Mouse (Mus musculus) c-Kit-positive CD71-positive TER-119-positive erythroid progenitor cells, embryonic 14.5 days (primary cell): ENCODE measurements around the gene Map3k4.
"Not testable (repeated sequence)": the region's sequence is repeated elsewhere in the genome, so short reads cannot be mapped to it uniquely, and the experiment has no call there.

Source experiments
- DNase-seq: peaks from one replicate; pipeline ENCODE4 v3.0.0-alpha.2; 2013; ENCODE audit warnings: low spot score

The Map3k4 gene

GRCm38 (mm10) chr17:12307251-12308135 lies 11.1 kb downstream of the Map3k4 start:
- DNase-seq = no peak

GRCm38 (mm10) chr17:12304658-12305057 lies 13.9 kb downstream of the Map3k4 start:
- DNase-seq = no peak

- DNase-seq = peak; percentile 16
Measured at GRCm38 (mm10) chr17:12300896-12301706, 17.5 kb downstream of the Map3k4 start.

- DNase-seq = no peak
Measured at GRCm38 (mm10) chr17:12300127-12300675, 18.4 kb downstream of the Map3k4 start.

GRCm38 (mm10) chr17:12299371-12299770 lies 19.2 kb downstream of the Map3k4 start:
- DNase-seq = no peak

GRCm38 (mm10) chr17:12297978-12298377 lies 20.6 kb downstream of the Map3k4 start:
- no peak for DNase-seq

- no peak for DNase-seq
Measured at GRCm38 (mm10) chr17:12297292-12297691, 21.3 kb downstream of the Map3k4 start.

GRCm38 (mm10) chr17:12295926-12296325 lies 22.7 kb downstream of the Map3k4 start:
- not testable (repeated sequence) for DNase-seq

GRCm38 (mm10) chr17:12294424-12294823 lies 24.2 kb downstream of the Map3k4 start:
- no peak for DNase-seq

- DNase-seq = no peak
Measured at GRCm38 (mm10) chr17:12293571-12293970, 25.0 kb downstream of the Map3k4 start.

- no peak for DNase-seq
Measured at GRCm38 (mm10) chr17:12292877-12293276, 25.7 kb downstream of the Map3k4 start.

- DNase-seq = no peak
Measured at GRCm38 (mm10) chr17:12292356-12292755, 26.2 kb downstream of the Map3k4 start.

- no peak for DNase-seq
Measured at GRCm38 (mm10) chr17:12291151-12291550, 27.4 kb downstream of the Map3k4 start.

- DNase-seq = no peak
Measured at GRCm38 (mm10) chr17:12290735-12291134, 27.9 kb downstream of the Map3k4 start.

GRCm38 (mm10) chr17:12289836-12290235 lies 28.8 kb downstream of the Map3k4 start:
- DNase-seq = not testable (repeated sequence)

- DNase-seq = no peak
Measured at GRCm38 (mm10) chr17:12288871-12289270, 29.7 kb downstream of the Map3k4 start.

GRCm38 (mm10) chr17:12279810-12280209 lies 38.8 kb downstream of the Map3k4 start:
- no peak for DNase-seq

GRCm38 (mm10) chr17:12278073-12278472 lies 40.5 kb downstream of the Map3k4 start:
- DNase-seq = no peak

- DNase-seq = no peak
Measured at GRCm38 (mm10) chr17:12277297-12277696, 41.3 kb downstream of the Map3k4 start.

GRCm38 (mm10) chr17:12276496-12277200 lies 41.9 kb downstream of the Map3k4 start:
- no peak for DNase-seq

- no peak for DNase-seq
Measured at GRCm38 (mm10) chr17:12275756-12276155, 42.8 kb downstream of the Map3k4 start.

GRCm38 (mm10) chr17:12273032-12273431 lies 45.6 kb downstream of the Map3k4 start:
- DNase-seq = no peak
